Mouse (Mus musculus): ENCODE measurements at regions not wholly inside any gene's neighbourhood (a gene's known extent, or its start where the extent isn't known, plus 50 kb on each side); places are given as distances from the start of the nearest gene placed in this dataset.

- TF ChIP-seq CTCF (conservative IDR thresholded peaks at IDR 0.05 in 1 of 2, IDR thresholded peaks at IDR 0.05 in 1 of 2; ENCODE audit: low read depth in 2 of 2, low read length in 2 of 2) (no peak), POLR2A (IDR thresholded peaks at IDR 0.05; ENCODE audit: low read depth, low read length) (no peak), MAX (IDR thresholded peaks at IDR 0.05; ENCODE audit: low read length) (no peak), MYC (IDR thresholded peaks at IDR 0.05; ENCODE audit: low read depth, low read length) (no peak), POLR2AphosphoS2 (IDR thresholded peaks at IDR 0.05; ENCODE audit: low read depth, low read length) (no peak), JUND (conservative IDR thresholded peaks at IDR 0.05; ENCODE audit: low read depth, low read length) (no peak), MEF2A (IDR thresholded peaks at IDR 0.05; ENCODE audit: borderline replicate concordance, low read depth, low read length) (no peak), JUN (IDR thresholded peaks at IDR 0.05; ENCODE audit: insufficient read depth, low read depth, low read length) (no peak), HCFC1 (IDR thresholded peaks at IDR 0.05; ENCODE audit: low read depth, low read length) (no peak)
These were observed 345.3 kb upstream of the Slitrk6 start for GRCm38 (mm10) chr14:111100257-111100656.

Data from CH12.LX (cell line).